Mouse (Mus musculus) urinary bladder, adult 2 months (tissue): ENCODE measurements at regions not wholly inside any gene's neighbourhood (a gene's known extent, or its start where the extent isn't known, plus 50 kb on each side); places are given as distances from the start of the nearest gene placed in this dataset.
A peak's percentile ranks its signal among the peaks of the same experiment; 100 is the strongest.

Experiments used
- DNase-seq: peaks from one replicate; pipeline ENCODE4 v3.0.0; 2022; ENCODE audit warnings: low spot score

DNA sequence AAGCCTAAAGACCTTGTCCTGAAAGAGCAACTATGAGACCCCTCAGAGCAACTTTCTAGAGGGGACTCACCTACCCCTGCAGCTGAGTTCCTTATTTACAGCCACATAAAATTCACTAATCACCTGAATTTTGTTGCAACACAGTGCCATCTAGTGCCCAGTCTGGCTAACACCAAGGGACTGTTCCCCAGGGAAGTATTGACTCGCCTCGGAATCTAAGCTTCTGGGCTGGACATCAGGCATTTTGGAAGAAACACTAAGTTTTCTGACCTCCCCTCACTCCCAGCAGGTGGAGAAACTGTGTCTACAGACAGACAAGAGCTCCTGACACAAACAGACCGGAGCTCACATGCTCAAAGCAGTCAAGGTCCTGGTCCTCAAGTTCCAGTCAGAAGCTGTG, 343.4 kb downstream of the Rnf144a start:
- DNase-seq: peak; percentile 30

DNA sequence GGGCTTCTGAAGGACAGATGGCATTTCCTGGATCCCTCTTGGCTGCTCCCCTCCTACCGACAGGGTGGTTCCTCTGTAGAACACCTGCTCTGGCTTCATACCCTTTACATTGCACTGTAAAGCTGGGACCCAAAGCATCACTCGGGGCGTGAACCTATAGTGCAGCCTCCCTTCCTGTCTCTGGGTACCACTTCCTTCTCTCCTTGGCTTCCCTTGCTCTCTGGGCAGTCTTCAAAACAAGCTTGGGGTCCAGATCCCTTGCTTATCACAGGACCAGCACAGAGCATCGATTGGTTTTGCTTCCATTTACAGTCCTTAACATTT, 346.4 kb downstream of the Rnf144a start:
- DNase-seq: no peak

DNA sequence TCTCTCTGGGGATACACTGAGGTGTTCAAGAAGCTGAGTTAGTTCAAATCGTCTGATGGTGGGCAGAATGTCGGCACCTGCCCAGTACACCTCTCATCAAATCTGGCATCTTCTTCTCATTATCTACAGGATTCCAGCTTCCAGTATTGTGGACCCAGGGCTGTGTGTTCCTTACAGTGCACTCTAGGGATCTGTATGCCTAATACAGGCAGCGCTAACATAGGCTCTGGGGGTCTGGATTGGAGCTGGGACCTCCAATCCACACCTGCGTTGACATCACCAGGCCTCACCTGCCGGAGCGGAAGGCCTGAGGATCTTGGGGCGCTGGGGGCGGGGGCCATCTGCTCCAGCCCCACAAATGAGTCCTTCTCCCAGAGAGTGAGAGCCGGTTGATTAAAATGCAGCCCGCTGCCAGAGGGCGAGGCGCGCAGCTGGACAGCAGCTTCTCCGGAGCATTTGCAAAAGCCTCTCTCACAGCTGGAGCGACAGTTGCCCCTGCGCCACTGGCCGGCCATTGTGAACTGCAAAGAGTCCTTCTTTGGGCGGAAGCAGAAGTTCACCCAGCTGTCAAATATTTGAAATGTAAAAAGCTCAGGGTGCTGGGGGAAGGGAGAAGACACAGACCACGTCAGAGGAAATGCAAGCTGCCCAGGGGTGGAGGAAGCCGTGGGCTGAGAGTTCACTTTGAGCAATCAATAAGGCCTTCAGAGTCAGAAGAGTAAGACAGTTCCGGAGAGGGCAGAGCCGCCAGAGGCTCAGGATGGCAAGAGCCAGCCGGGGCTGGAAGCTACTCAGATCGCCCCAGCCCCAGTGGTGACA, 347.0 kb downstream of the Rnf144a start:
- no peak for DNase-seq

DNA sequence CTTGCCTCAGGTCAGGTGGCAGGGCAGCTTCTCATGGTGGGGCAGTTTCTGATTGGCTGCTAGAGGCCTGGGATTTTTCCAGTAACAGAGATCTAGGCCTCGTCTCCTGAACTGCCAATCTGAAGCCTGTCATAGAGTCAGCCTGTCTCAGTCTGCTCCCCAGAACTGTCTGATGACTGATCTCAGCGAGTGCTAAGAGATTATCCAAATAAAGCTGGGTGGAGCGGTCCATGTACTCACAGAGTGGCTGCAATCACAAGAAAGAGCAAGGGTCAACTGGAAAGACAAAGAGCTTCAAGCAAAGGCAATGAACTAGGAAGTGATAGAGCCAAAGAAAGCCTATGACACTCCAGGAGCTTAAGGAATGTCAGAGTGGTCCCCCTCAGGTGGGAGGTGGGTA, 354.7 kb downstream of the Rnf144a start:
- DNase-seq: no peak

DNA sequence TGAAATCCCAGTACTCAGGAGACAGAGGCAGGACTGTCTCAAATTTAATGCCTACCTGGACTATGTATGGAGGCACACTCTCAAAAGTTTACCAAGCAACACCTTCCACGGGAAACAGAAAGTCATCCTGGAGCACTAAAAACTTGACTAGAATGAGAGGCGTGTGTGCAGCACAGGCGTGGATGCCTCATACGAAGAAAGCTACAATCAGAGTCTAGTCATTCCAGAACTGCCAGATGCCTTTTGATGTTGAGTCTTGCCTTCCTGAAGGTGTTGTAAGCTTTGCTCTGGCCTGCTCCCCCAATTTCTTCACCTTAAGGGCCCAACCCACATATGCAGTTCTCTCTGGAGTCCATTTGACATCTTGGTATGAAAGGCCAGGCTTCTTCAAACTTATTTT, 356.0 kb downstream of the Rnf144a start:
- no peak for DNase-seq

DNA sequence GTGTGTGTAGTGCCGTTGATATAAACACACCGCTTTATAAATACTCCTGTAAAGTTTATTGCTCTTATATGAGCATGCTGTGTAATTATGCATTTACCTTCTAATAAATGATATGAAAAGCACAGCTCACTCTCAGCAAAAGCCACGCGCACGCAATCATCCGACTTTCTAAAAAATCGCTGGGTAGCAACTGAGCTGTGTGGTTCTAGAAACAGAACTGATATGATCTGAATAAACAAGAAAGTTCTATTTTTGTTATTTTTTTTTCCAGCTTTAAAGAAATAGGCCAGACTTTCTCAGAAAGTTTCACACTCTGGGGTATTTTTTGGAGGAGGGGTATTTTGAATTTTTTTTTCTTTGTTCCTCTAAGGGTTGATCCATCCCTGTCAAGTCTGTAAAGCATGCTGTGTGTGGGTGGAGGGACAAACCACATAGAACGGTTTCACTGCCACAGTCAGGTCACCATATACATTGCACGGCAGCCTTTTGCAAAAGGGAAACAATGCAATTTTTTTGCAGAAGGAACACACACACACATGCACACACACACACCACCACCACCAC, 357.5 kb downstream of the Rnf144a start:
- DNase-seq: no peak

DNA sequence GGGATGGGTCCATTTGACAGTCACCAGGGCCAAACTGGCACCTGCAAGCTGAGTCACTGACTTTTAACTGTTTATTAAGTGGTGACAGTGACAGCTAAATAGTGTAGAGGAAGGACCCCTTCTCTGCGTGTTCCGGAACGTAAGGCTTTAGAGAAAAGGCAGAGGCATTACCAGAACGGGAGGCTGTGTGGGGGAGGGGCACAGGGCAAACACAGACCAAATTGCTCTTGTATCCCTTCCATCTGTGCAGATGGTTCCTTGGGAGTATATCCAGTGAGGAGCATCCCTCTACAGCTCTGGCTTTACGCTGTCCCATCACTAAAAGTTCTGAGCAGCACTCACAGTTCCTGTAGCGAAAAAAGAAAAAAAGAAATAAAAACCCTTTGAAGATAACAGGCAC, 368.1 kb downstream of the Rnf144a start:
- DNase-seq: no peak

DNA sequence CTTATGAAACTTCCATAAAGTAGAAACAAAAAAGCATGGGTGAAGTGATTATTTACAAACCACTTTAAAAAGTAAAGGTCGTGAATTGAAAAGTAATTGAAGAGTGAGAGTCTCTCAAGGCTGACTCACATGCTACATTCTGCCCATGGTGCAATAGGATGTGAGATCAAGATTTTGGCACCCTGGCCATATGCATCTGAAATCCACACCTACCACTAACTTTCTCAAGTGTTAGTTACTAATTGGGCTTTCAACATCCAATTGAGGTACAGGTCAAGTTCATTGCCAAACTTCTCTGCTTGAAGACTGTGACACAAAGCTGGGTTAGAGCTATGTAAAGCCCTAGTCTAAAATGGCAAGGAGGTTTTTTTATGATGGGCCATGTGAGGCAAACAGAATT, 369.7 kb downstream of the Rnf144a start:
- no peak for DNase-seq

DNA sequence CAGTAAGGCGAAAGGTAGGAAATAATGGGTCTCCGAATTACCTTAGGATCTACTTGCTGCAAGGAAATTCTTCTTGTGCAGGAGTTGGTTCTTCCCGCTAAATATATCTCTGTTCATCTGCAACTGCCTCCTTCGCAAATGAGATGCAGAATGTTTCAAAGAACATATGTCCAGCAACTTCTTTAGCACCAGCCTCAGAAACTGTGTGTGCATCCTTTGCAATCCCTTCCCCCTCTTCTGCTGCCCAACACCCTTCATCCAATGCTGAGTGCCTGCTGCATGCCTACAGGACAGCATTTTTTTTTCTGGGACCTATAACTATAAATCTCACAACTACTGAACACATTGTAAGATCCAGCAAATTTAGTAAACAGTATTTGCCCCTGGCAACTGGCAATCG, 402.1 kb downstream of the Rnf144a start:
- DNase-seq: no peak

DNA sequence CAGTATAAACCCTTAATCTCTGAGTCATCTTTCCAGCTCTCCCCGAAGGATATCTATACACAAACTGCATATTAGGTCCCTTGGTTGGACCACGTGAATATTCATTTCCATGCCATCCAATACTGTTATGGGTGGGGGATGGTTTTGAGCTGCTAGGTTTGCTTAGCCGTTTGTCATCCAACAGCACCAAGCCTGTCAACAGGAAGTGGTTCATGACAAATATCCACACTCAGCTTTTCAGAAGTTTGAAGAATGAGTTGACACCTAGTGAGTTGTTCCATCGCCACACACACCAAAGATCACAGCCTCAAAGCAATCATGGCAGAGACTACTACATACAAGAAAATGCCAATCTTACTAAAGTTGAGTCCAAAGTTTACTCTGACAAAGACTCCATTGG, 421.0 kb downstream of the Rnf144a start:
- DNase-seq: no peak

DNA sequence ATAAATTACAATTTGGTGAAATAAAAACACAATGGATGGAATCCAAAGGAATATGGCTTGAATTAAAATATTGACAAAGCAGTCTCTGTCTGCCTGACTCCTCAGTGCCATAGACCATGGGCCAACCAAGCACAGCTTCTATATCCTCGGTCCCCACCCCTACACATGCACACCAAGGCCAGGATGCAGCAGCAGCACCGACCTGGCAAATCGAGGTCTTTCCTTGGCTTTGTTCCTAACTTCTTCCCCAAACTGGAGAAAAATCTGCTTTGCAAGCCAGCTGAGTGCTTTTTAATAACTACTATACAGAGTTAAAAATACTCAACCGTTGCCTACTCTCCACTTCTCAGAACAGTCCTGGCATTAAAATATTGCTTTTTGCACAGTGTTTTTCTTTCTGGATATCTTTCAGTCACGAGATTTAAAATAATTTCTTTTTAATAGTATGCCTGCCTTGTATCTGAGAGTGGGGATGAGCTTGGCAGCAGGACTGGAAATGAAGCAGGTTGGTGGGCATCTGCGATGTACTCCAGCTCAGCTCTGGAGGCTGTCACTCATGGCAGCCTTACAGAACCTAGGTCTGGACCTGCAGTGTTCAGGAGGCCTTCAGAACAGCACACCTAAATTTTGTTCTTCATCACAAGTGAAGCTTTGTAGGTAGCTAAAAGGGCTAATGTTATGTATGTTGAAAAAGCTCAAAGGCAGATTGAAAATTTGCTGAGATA, 423.1 kb downstream of the Rnf144a start:
- DNase-seq: no peak

DNA sequence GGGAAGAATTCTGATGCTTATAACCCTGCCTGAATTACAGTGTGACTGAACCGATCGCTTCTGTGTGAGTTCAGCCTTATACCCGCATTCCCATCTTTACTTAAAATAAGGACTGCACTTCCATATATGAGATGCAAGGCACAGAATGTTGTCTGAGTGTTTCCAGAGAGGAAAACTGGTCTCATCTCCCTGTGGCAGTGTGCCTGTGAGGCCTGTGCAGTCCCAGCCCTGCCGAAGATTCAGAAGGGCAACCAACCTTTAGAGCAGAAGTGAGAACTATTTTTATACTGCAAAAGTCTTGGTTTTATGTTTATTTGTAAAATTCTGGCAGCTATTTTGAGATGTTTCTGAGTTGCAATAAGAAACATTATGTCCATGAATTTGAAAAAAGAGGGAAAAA, 432.5 kb downstream of the Rnf144a start:
- no peak for DNase-seq

DNA sequence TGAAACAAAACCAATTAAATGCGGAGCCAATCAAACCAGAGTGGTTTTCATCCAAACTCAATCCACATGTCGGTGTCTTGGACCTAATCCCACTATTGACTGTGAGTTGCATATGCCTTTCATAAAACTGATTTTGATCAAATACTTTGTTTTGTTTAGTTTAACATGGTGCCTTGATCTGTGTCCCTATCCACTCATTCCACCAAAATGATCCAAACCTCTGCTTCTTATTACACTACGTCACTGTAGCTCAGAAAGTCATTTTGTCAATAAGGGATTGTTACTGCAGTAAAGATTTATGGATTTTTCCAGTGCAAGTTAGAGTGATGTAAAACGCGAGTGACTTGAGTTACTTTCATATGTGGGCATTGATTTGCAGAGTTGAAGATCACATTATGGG, 436.7 kb downstream of the Rnf144a start:
- no peak for DNase-seq

DNA sequence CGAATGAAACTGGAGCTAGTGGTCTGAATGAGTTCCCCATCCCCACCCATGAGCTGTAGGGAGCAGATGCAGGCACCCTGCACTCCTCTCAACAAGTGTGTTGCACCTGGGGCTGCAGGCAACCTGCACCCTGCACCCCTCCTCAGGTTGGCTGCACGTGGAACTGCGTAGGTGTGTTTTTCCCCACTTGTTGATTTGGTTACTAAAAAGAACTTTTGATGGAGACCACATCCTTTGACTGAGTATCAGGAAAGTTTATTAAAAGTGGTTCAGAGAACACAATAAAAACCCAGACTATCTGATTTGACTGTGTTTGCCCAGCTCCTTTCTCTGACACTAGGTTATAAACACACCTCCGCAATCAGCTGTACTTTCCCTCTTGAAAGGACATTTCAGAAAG, 456.5 kb downstream of the Rnf144a start:
- no peak for DNase-seq

DNA sequence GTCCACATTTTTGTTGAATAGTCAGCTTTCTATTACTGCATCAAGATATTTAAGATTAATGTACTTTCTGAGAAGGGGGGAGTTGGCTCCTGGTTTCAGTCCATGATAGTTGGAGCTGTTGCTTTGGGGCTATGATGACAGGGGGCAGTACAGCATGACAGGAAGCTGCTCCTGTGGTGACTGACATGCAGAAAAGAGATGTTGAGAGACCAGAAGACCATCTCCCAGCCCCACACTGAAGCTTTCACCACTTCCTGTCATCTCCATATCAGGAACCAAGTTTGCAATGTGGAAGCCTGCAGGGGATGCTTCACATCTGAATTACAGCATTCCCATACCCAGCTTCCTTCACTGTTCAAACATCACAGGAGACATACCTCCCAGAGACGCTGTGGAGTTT, 457.5 kb downstream of the Rnf144a start:
- no peak for DNase-seq

DNA sequence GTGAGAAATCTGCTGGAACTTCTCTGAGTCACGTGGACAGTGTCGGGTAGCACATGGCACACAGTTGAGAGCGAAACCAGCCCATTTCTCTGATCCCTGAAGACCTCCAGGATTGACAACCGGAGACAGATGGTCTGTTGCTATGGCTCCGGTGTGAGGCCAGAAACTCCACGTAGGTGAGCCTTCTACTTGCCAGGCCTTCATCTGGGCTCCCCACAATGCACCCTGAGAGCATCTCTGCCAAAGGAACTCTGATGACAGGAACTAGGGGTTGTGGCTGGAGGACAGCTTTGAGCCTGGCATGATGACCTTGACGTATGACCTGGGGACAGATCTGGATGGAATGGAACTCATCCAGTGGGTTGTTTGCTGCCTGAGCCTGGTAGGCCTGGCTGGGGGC, 467.9 kb downstream of the Rnf144a start:
- DNase-seq: no peak

DNA sequence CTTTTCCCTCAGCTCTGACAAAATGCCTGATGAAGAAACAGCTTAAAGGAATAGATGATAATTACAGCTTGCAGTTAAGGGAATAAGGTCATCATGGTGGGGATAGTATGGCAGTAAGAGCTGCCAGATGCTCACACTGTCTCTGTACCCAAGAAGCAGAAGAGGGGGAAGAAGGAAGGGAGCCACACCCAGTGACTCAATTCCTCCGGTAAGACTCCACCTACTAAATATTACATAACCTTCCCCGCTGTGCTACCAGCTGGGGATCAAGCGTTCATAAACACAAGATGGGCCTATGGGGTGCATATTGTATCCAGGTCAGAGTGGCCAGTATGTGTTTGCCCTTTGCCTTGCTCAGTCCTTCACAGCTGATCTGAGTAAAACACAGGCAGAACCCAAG, 468.9 kb downstream of the Rnf144a start:
- DNase-seq: no peak

DNA sequence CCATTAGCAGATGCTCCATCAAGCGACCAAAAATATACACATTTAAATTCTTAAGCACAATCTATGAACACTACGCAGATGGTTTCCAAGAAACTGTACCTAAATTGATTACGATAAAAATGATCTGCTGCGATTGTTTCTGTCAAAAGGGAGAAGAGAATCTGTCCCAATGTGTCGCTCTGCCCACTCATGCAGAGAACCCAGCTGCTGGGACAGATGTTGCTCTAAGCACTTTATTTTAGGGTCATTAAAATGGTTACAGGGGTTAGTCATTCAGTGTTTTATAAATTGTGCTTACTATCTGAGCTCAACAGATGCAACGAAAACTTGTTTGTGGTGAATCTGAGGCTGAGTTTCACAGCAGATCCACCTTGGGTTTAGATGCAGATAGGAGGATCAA, 476.2 kb downstream of the Rnf144a start:
- no peak for DNase-seq

DNA sequence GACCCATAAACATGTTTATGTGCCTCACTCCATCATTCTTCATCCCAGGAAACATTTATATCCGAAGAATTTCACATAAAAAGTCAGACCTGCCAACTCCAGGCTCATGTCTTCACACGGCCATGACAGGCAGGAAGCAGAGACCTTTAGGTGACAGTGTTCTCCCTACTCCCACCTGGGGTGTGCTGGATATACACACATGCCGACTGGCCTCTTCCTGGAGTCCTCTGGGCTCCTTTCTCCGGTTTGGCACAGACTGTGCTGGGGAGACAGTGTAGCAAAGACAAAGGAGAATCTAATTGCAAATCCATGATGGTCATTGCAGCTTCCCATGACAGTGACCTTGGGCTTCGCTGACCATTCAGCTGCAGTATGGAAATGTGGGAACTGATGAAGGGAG, 480.1 kb downstream of the Rnf144a start:
- no peak for DNase-seq

DNA sequence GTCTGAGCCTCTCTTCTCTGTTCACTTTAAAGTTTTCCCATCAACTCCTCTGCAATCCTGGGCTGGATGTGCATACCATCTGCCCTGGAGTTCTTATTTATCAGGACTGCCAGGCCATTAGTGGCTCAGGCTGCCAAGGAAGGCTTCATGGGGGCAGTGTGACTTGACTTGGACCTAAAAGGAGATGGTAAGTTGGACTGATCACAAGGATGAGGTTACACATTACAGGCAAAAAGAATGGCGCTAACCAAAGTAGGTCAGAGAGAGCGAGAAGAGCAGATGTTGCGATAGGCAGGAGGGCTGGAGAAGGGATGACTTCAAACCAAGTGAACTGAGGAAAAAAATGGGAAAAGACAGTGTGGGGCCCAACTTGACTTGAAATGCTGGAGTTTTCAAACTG, 480.5 kb downstream of the Rnf144a start:
- DNase-seq: no peak

DNA sequence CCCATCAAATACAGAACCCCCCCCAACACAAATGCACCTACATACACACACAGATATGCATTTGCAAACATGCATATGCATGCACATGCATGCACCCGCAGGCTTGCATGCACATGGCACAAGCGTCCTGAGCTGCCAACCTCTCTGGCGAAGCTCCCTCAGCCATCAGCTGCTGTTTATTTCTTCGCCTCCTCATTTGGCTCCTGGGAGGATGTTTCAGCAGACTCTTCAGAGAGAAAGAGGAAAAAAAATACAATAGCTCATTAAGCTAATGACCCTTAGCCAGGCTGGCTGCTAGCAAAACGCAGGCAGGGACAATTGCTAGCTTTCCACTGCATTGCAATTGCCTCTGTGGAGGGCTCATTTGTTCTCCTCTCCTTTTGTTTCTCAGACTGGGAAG, 488.7 kb downstream of the Rnf144a start:
- DNase-seq: no peak

DNA sequence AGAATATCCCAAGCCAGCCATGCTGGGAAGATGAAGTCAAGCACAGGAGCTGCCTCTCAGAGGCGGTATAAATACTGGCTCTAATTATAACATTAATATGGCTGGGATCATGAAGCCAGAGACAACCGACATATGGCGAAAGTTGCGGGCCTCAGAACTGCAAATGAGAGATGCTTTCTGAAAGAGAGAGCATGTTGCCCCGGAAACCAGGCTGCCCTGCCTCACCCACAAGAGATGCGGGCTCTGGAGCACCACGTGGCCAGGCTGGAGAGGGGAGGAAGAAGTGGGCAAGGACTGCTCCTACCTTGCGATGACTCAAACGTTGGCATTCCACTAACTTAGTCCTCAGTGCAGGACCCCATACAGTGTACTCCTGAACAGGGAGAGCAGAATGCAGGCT, 490.5 kb downstream of the Rnf144a start:
- DNase-seq: no peak

DNA sequence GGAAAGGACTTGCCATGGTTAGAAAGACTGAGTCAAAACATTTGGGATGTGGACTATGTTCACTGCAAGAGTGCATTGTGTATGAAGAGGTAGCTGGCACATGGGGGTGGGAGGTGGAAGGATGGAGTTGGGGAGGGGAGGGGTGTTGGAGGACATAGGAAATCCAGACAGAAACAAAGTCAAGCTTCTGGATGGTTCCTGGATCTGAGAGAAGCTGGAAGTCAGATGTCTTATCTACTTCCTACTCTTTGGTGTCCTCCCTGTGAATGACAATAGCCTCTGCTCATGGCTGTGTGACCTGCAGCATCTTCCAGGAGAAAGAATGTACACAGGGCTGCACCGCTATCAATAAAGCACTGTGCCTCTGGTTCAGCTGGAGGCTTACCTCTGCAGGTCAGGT, 491.3 kb downstream of the Rnf144a start:
- no peak for DNase-seq
